Mouse (Mus musculus) heart, postnatal 0 days (tissue): Measurements from ENCODE around the gene Crb3. TPM values are rescaled to one million over a fixed set of nuclear protein-coding genes. Genes with fewer than 3 reads are reported as not detected.
"Not testable (repeated sequence)": the region's sequence is repeated elsewhere in the genome, so short reads cannot be mapped to it uniquely, and the experiment has no call there.

Experiments
- ATAC-seq: fragments of 200-750 bp; cut with Nextera tagmentation; 2 replicates; pipeline ENCODE4 v1.8.0; 2017; ENCODE audit warnings: low read depth, moderate number of reproducible peaks, moderate library complexity; ENCODE audit not compliant: insufficient read depth
- DNase-seq: peaks from one replicate; pipeline ENCODE4 v3.0.0-alpha.2; 2016; ENCODE audit warnings: low spot score
- H3K27ac ChIP-seq: fragments of 300-500 bp; sonication (generic); 2 replicates; pipeline ENCODE4 v1.5.1; 2014; ENCODE audit warnings: low read depth, mild to moderate bottlenecking
- H3K27me3 ChIP-seq: fragments of 300-500 bp; sonication (generic); 2 replicates; pipeline ENCODE4 v1.6.1; 2014; ENCODE audit warnings: low read length, mixed read lengths; ENCODE audit not compliant: control insufficient read depth, insufficient read depth
- H3K36me3 ChIP-seq: fragments of 300-500 bp; sonication (generic); replicated peaks from 2 replicates; pipeline ENCODE4 v1.6.1; 2014; ENCODE audit warnings: low read length, mixed read lengths; ENCODE audit not compliant: control insufficient read depth, insufficient read depth
- H3K4me1 ChIP-seq: fragments of 300-500 bp; sonication (generic); 2 replicates; pipeline ENCODE4 v1.6.1; 2014; ENCODE audit warnings: antibody characterized with exemption; ENCODE audit not compliant: control insufficient read depth, insufficient read depth
- H3K4me2 ChIP-seq: fragments of 300-500 bp; sonication (generic); 2 replicates; pipeline ENCODE4 v1.6.1; 2014; ENCODE audit warnings: low read depth, mild to moderate bottlenecking, low read length, moderate library complexity
- H3K4me3 ChIP-seq: fragments of 300-500 bp; sonication (generic); 2 replicates; pipeline ENCODE4 v1.5.1; 2014; ENCODE audit warnings: low read depth, low read length
- H3K9ac ChIP-seq: fragments of 300-500 bp; sonication (generic); replicated peaks from 2 replicates; pipeline ENCODE4 v1.6.1; 2014; ENCODE audit warnings: low read depth, low read length, mixed read lengths
- H3K9me3 ChIP-seq: fragments of 300-500 bp; sonication (generic); replicated peaks from 2 replicates; pipeline ENCODE4 v1.6.1; 2016; ENCODE audit warnings: low read length; ENCODE audit not compliant: control insufficient read depth
- CTCF ChIP-seq: IDR thresholded peaks from 2 replicates; pipeline ENCODE4 v1.5.1; 2016; ENCODE audit warnings: antibody characterized with exemption, control low read depth, low read depth
- EP300 ChIP-seq: IDR thresholded peaks from 2 replicates; pipeline ENCODE4 v1.6.1; 2016; ENCODE audit warnings: antibody characterized with exemption, low read depth
- WGBS: fragments of 180-500 bp; shearing (Covaris S2); extraction: QIAGEN DNeasy Blood & Tissue Kit; methylation state at CpG from one replicate; pipeline ENCODE4 v1.1.7; 2014; 5-methylcytosine and 5-hydroxymethylcytosine counted together
- polyA plus RNA-seq: library from polyadenylated mRNA; unstranded; fragments of >200 nt; fragmentation: Nextera tagmentation; extraction: Ambion mirVana; gene quantifications from 2 replicates; pipeline ENCODE4 v1.2.1, GENCODE M21; 2015
- total RNA-seq: library from RNA; depleted of rRNA; stranded (reverse); fragments of >200 nt; gene quantifications from 2 replicates; pipeline ENCODE4 v1.2.3, GENCODE M21; 2014; ENCODE audit warnings: low replicate concordance

Gene Crb3
- total and polyA plus RNA-seq, 2 experiments from 2014 or later, result 0.66 TPM; not detected in 1

GRCm38 (mm10) chr17:57032854-57033253 is 26.1 kb upstream of the Crb3 start:
- no peak for DNase-seq
- H3K9ac ChIP-seq, result no peak overlapping the region
- no peak overlapping the region for H3K27ac ChIP-seq
- peak overlapping the region; percentile 62; the same call in 1 of the 2 replicates for H3K4me2 ChIP-seq
- H3K9me3 ChIP-seq, result no peaks in the 10 kb centered on the region
- H3K4me1 ChIP-seq, result peaks cover 19% of the 10 kb centered on the region
- no peak for TF ChIP-seq EP300
- no peak for TF ChIP-seq CTCF
- H3K4me3 ChIP-seq, result no peak overlapping the region
- H3K27me3 ChIP-seq, result no peaks in the 10 kb centered on the region
- 93% methylated on average over 4 of the region's 4 CpGs for WGBS
- ATAC-seq, result no peak
- peaks cover 10% of the 10 kb centered on the region for H3K36me3 ChIP-seq

- no peak for DNase-seq
- WGBS, result 37% methylated on average over 8 of the region's 8 CpGs
- no peaks in the 10 kb centered on the region for H3K27me3 ChIP-seq
These were observed 19.9 kb upstream of the Crb3 start for GRCm38 (mm10) chr17:57038978-57039377.

GRCm38 (mm10) chr17:57041554-57041953 is 17.4 kb upstream of the Crb3 start, which contains the start of gene Slc25a41:
TSS of gene Slc25a41 (minus strand) at chr17:57041654.
- WGBS, result 69% methylated on average over 8 of the region's 8 CpGs
- Histone ChIP-seq H3K4me1 (no peaks in the 10 kb centered on the region; the same call in 1 of the 2 replicates), H3K4me2 (no peak within 1 kb of the TSS), H3K27me3 (no peaks in the 10 kb centered on the region), H3K9ac (no peak within 1 kb of the TSS), H3K4me3 (no peak within 1 kb of the TSS), H3K36me3 (0 out of 2 replicates have a peak, but pooled peaks cover 13% of the 10 kb centered on the region), H3K27ac (no peak within 1 kb of the TSS), H3K9me3 (no peaks in the 10 kb centered on the region)
- no peak for DNase-seq
- no peak for ATAC-seq
- TF ChIP-seq CTCF, result no peak
- TF ChIP-seq EP300, result no peak

More at GRCm38 (mm10) chr17:57038978-57039377, 19.9 kb upstream of the Crb3 start:
- Histone ChIP-seq H3K36me3 (no peaks in the 10 kb centered on the region), H3K4me3 (no peak overlapping the region), H3K9me3 (no peaks in the 10 kb centered on the region), H3K9ac (no peak overlapping the region), H3K4me2 (no peak overlapping the region), H3K27ac (no peak overlapping the region), H3K4me1 (no peaks in the 10 kb centered on the region; the same call in 1 of the 2 replicates)
- TF ChIP-seq EP300 (no peak), CTCF (no peak)
- ATAC-seq, result no peak

GRCm38 (mm10) chr17:57047406-57047805 is 11.5 kb upstream of the Crb3 start:
- Histone ChIP-seq H3K9ac (no peak overlapping the region), H3K9me3 (no peaks in the 10 kb centered on the region), H3K27ac (no peak overlapping the region), H3K36me3 (peaks cover 24% of the 10 kb centered on the region; the same call in 1 of the 2 replicates), H3K4me3 (no peak overlapping the region), H3K4me1 (no peaks in the 10 kb centered on the region; the same call in 1 of the 2 replicates), H3K4me2 (no peak overlapping the region), H3K27me3 (no peaks in the 10 kb centered on the region)
- 33% methylated on average over 5 of the region's 5 CpGs for WGBS
- no peak for TF ChIP-seq CTCF
- ATAC-seq, result peak; percentile 15; the same call in 1 of the 2 replicates
- DNase-seq, result no peak

GRCm38 (mm10) chr17:57048816-57049215 is 10.1 kb upstream of the Crb3 start:
- H3K9me3 ChIP-seq, result no peaks in the 10 kb centered on the region
- H3K27ac ChIP-seq, result no peak overlapping the region
- no peak for ATAC-seq
- H3K27me3 ChIP-seq, result no peaks in the 10 kb centered on the region
- TF ChIP-seq EP300 (no peak), CTCF (no peak)
- H3K9ac ChIP-seq, result no peak overlapping the region
- no peak overlapping the region for H3K4me3 ChIP-seq
- no peaks in the 10 kb centered on the region for H3K4me1 ChIP-seq
- H3K36me3 ChIP-seq, result peaks cover 38% of the 10 kb centered on the region; the same call in 1 of the 2 replicates
- no peak for DNase-seq
- whole genome bisulfite sequencing, result 92% methylated on average over 3 of the region's 3 CpGs
- no peak overlapping the region for H3K4me2 ChIP-seq

GRCm38 (mm10) chr17:57051679-57052078 is 7.2 kb upstream of the Crb3 start:
- not testable (repeated sequence) for H3K9me3 ChIP-seq, H3K4me3 ChIP-seq, DNase-seq, H3K4me2 ChIP-seq, ATAC-seq, H3K4me1 ChIP-seq, H3K27me3 ChIP-seq, H3K9ac ChIP-seq, H3K27ac ChIP-seq
- WGBS, result 84% methylated on average over 4 of the region's 4 CpGs
- peaks cover 34% of the 10 kb centered on the region; the same call in 1 of the 2 replicates for H3K36me3 ChIP-seq
